Mouse (Mus musculus): ENCODE data around the gene Sez6l2.

Sez6l2 gene

GRCm38 (mm10) chr7:126961965-126962364 lies 11.6 kb downstream of the Sez6l2 start:
- no peak for DNase-seq

GRCm38 (mm10) chr7:126963548-126964286 lies 13.4 kb downstream of the Sez6l2 start:
- DNase-seq = no peak

GRCm38 (mm10) chr7:126965568-126965967 lies 15.2 kb downstream of the Sez6l2 start:
- DNase-seq = peak; percentile 61

- DNase-seq = no peak
Measured at GRCm38 (mm10) chr7:126967361-126967760, 17.0 kb downstream of the Sez6l2 start.

GRCm38 (mm10) chr7:126975493-126975892 lies 25.1 kb downstream of the Sez6l2 start:
- peak; percentile 45 for DNase-seq

- no peak for DNase-seq
Measured at GRCm38 (mm10) chr7:126975893-126975949, 25.4 kb downstream of the Sez6l2 start, which contains the start of gene Cdipt. Gene Cdipt, plus strand, starts transcription at chr7:126975914.

- DNase-seq = peak; percentile 97
Measured at GRCm38 (mm10) chr7:126975950-126976866, 25.8 kb downstream of the Sez6l2 start, which contains the start of gene Cdiptos. Gene Cdiptos, minus strand, starts transcription at chr7:126976098.

- DNase-seq = no peak
Measured at GRCm38 (mm10) chr7:126976878-126977459, 26.6 kb downstream of the Sez6l2 start.

- DNase-seq = no peak
Measured at GRCm38 (mm10) chr7:126978841-126979240, 28.5 kb downstream of the Sez6l2 start.

GRCm38 (mm10) chr7:126981601-126982000 lies 31.2 kb downstream of the Sez6l2 start:
- DNase-seq = no peak

- no peak for DNase-seq
Measured at GRCm38 (mm10) chr7:126982054-126982453, 31.7 kb downstream of the Sez6l2 start.

GRCm38 (mm10) chr7:126983113-126983512 lies 32.8 kb downstream of the Sez6l2 start:
- no peak for DNase-seq

GRCm38 (mm10) chr7:126984667-126985444 lies 34.5 kb downstream of the Sez6l2 start:
- DNase-seq = no peak

- DNase-seq = peak; percentile 79
Measured at GRCm38 (mm10) chr7:126986319-126986718, 36.0 kb downstream of the Sez6l2 start.

GRCm38 (mm10) chr7:126988816-126989215 lies 38.5 kb downstream of the Sez6l2 start:
- DNase-seq = no peak

- no peak for DNase-seq
Measured at GRCm38 (mm10) chr7:126996449-126996848, 46.1 kb downstream of the Sez6l2 start.

GRCm38 (mm10) chr7:126999568-126999967 lies 49.2 kb downstream of the Sez6l2 start:
- no peak for DNase-seq

- DNase-seq = no peak
Measured at GRCm38 (mm10) chr7:127003620-127004019, 53.3 kb downstream of the Sez6l2 start.

GRCm38 (mm10) chr7:127004122-127004875 lies 53.9 kb downstream of the Sez6l2 start:
- no peak for DNase-seq

- DNase-seq = no peak
Measured at GRCm38 (mm10) chr7:127007313-127008024, 57.1 kb downstream of the Sez6l2 start.

- DNase-seq = peak; percentile 97
Measured at GRCm38 (mm10) chr7:127008239-127009019, 58.1 kb downstream of the Sez6l2 start.
